Mouse (Mus musculus) thymus, adult 2 months (tissue): ENCODE data around the gene Adam12.

Source experiments
- CTCF ChIP-seq: fragments of 200-500 bp; IDR thresholded peaks from 2 replicates; pipeline ENCODE4 v1.5.1; 2012; ENCODE audit warnings: mild to moderate bottlenecking, control low read depth, low read length, moderate library complexity, borderline replicate concordance; ENCODE audit not compliant: control insufficient read depth, poor library complexity, insufficient read depth; ENCODE audit errors: extremely low read depth
- POLR2A ChIP-seq: fragments of 200-500 bp; IDR thresholded peaks from 2 replicates; pipeline ENCODE4 v1.6.1; 2012; ENCODE audit warnings: mild to moderate bottlenecking, low read length, control low read depth, moderate library complexity; ENCODE audit not compliant: control insufficient read depth, poor library complexity, insufficient read depth; ENCODE audit errors: extremely low read depth

- TF ChIP-seq CTCF (no peak), POLR2A (no peak)
Observed at GRCm38 (mm10) chr7:134238863-134239262, 6.9 kb upstream of the Adam12 start.
